Mouse (Mus musculus) macrophage (primary cell): ENCODE measurements at regions not wholly inside any gene's neighbourhood (a gene's known extent, or its start where the extent isn't known, plus 50 kb on each side); places are given as distances from the start of the nearest gene placed in this dataset.

Source experiments
- H3K27ac ChIP-seq: fragments of 350-480 bp; formaldehyde crosslinking; 2 replicates; pipeline ENCODE4 v1.9.0; 2021
- H3K36me3 ChIP-seq: fragments of 350-480 bp; formaldehyde crosslinking; 2 replicates; pipeline ENCODE4 v1.9.0; 2021; ENCODE audit errors: inconsistent target
- H3K4me3 ChIP-seq: fragments of 350-480 bp; formaldehyde crosslinking; 2 replicates; pipeline ENCODE4 v1.9.0; 2021; ENCODE audit errors: inconsistent target
- H3K79me2 ChIP-seq: fragments of 350-480 bp; formaldehyde crosslinking; 2 replicates; pipeline ENCODE4 v1.9.0; 2021; ENCODE audit errors: inconsistent target
- WGBS: methylation state at CpG from one replicate; pipeline ENCODE4 v1.1.7; 2026; ENCODE audit warnings: inconsistent platforms; ENCODE audit not compliant: missing documents; 5-methylcytosine and 5-hydroxymethylcytosine counted together

DNA sequence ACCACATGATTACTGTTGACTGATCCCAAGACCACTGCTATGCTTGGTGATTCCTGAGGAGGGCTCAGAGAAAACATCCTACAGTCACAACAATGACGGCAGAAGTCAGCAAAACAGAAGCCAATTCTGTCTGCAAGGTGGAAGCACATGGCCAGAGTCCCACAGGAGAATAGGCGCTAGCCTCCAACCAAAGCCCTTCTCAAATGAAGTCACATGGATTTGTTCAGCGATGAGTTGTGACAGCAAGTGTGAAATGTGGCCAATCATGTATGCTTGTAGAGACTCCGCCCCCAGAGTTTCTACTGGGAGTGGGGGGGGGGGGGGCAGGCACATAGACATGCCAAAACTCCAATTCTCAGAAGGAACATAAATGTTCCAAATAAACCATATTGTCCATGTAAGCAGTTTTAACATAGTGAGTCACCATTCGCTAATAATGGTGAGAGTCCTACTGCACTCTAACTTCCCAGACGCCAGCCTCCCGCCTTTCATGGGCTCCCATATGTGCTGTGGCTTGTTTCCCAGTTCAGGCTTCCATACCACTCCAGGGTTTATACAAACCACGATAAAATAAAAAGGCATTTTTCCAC lies 231.6 kb upstream of the Npvf start:
- H3K79me2 ChIP-seq, result no peaks in the 10 kb centered on the region
- H3K4me3 ChIP-seq, result no peak overlapping the region
- no peaks in the 10 kb centered on the region for H3K36me3 ChIP-seq
- H3K27ac ChIP-seq, result no peak overlapping the region
- WGBS, result 94% methylated on average over 8 of the region's 8 CpGs

- 45% methylated on average over 22 of the region's 25 CpGs for WGBS
- no peak overlapping the region for H3K4me3 ChIP-seq
- no peak overlapping the region for H3K27ac ChIP-seq
- no peaks in the 10 kb centered on the region for H3K36me3 ChIP-seq
- no peaks in the 10 kb centered on the region for H3K79me2 ChIP-seq
Measured at GRCm38 (mm10) chr6:50890370-50891204, 236.3 kb upstream of the Npvf start.

DNA sequence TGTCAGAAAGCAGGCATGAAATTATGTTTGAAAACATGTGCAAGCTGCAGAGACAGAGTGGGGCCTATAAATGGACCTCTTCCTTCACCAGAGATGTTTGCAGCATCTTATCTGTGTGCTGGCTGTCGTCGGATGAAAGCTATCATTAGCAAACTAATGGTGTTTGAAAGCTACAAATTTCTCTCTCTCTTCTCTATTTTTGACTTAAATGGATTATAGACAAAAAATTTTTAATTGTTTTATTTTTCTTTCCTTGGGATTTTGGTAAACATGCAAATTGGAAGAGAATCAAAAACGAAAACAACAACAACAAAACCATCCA lies 236.9 kb upstream of the Npvf start:
- WGBS, result 76% methylated on average over 3 of the region's 3 CpGs

DNA sequence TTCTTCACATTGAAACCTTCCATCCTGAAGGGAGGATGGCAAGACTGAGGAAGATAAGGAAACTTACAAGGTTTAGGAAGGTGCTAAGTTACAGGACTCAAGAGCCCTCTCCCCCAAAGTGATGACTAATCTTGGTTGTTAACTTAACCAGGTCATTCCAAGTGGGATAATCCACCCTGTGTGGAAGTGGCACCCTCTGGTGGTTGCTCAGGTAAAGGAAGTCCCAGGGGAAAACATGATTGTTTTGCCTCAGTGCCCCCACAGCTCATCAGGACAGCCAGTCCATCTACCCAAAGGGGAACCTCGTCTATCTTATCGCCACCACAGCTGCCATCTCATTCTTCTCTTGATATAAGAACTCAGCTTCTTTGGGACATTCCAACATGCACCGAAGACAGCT lies 244.6 kb upstream of the Npvf start:
- H3K36me3 ChIP-seq, result no peaks in the 10 kb centered on the region
- 95% methylated on average over 3 of the region's 3 CpGs for WGBS
- H3K79me2 ChIP-seq, result no peaks in the 10 kb centered on the region
- no peak overlapping the region for H3K4me3 ChIP-seq
- no peak overlapping the region for H3K27ac ChIP-seq

More for the DNA sequence above, 236.9 kb upstream of the Npvf start:
- Histone ChIP-seq H3K36me3 (no peaks in the 10 kb centered on the region), H3K4me3 (no peak overlapping the region), H3K79me2 (no peaks in the 10 kb centered on the region), H3K27ac (no peak overlapping the region)

- 83% methylated on average over 8 of the region's 8 CpGs for WGBS
- no peak overlapping the region for H3K27ac ChIP-seq
- H3K4me3 ChIP-seq, result no peak overlapping the region
- H3K36me3 ChIP-seq, result no peaks in the 10 kb centered on the region
- H3K79me2 ChIP-seq, result no peaks in the 10 kb centered on the region
Measured at GRCm38 (mm10) chr6:50915166-50916030, 261.2 kb upstream of the Npvf start.

- Histone ChIP-seq H3K4me3 (no peak overlapping the region), H3K27ac (no peak overlapping the region), H3K79me2 (no peaks in the 10 kb centered on the region), H3K36me3 (no peaks in the 10 kb centered on the region)
- WGBS, result 86% methylated on average over 3 of the region's 3 CpGs
Measured at GRCm38 (mm10) chr6:50918248-50918647, 264.0 kb upstream of the Npvf start.

DNA sequence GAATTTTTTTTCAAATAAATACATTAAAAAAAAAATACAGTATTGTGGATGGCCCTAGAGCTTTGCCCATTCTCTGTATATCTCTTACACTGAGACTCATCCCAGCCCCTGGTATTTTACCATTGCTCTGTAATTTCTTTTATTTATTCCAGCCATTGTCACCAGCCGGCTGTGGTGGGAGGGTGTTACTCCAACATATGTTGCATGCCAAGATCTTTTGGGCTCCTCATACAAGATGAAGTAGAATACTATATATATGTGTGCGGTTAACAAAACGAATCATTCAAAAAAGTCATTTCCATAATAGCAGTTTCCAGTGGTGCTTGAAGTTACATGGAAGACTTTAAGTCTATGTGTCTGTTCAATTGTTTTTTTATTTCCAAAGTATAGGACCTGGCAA lies 268.0 kb upstream of the Npvf start:
- H3K79me2 ChIP-seq, result no peaks in the 10 kb centered on the region
- 90% methylated on average over 3 of the region's 3 CpGs for WGBS
- no peaks in the 10 kb centered on the region for H3K36me3 ChIP-seq
- H3K27ac ChIP-seq, result no peak overlapping the region
- no peak overlapping the region for H3K4me3 ChIP-seq

DNA sequence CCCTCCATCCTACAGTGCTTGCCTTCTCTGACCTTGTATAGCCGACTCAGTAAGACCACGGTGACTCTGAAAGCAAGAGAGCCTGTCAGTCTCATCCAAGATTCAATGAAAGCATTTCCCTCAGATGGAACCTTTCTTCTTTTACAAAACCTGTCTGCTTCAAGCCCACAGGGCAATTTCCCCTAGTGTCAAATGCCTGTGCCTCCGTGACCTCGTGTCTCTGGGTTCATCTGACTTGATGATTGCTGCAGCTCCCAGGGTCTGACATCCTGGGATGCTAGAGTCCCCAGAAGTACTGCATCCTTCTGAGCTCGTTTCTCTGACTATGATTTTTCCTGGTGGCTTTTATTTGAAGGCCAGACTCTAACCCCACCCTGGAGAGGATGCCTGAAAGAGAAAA lies 270.3 kb upstream of the Npvf start:
- no peaks in the 10 kb centered on the region for H3K79me2 ChIP-seq
- H3K4me3 ChIP-seq, result no peak overlapping the region
- WGBS, result 61% methylated on average over 5 of the region's 5 CpGs
- H3K27ac ChIP-seq, result no peak overlapping the region
- no peaks in the 10 kb centered on the region for H3K36me3 ChIP-seq

DNA sequence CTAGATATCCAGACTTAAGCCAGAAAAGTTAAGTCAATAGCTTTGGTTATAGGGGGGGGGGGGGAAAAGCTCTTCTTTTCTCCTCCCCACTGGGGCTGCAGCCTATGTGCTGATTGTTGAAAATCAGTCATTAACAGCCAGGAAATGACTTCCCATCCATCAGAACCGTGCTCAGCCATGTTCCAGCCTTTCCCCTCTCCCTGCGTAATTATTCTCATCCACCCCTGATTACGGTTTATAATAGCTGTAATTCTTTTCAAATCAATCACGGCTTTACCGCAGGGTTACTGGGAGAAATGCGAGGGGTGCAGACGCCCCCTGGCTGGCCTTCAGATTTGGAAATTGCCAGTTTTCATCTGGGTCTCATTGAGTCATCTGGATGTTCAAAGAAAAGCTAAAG lies 270.8 kb upstream of the Npvf start:
- 74% methylated on average over 5 of the region's 7 CpGs for WGBS
- Histone ChIP-seq H3K36me3 (no peaks in the 10 kb centered on the region), H3K27ac (no peak overlapping the region), H3K4me3 (no peak overlapping the region), H3K79me2 (no peaks in the 10 kb centered on the region)

GRCm38 (mm10) chr6:50926313-50926712 lies 272.1 kb upstream of the Npvf start:
- Histone ChIP-seq H3K4me3 (no peak overlapping the region), H3K36me3 (no peaks in the 10 kb centered on the region), H3K27ac (no peak overlapping the region), H3K79me2 (no peaks in the 10 kb centered on the region)
- 100% methylated on average over 1 of the region's 1 CpGs for WGBS

DNA sequence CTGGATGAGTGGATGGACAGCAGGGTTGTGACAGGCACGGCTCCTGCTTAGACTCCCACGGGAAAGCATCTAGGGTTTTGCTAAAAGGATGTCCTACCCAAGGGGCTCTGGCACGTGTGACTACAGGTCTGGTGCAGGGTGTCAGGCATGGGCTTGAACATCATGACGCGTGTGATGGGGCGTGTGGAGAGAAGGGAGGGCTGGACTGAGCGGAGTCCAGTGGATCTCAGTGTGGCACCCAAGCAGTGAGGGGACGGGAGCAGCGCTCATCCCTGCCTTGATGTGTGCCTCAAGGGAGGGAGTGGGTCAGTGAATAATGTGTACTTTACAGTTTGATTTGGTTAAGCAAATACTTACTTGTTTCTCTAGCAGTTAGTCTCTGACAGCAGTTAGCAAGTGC lies 275.3 kb upstream of the Npvf start:
- no peaks in the 10 kb centered on the region for H3K79me2 ChIP-seq
- no peaks in the 10 kb centered on the region for H3K36me3 ChIP-seq
- WGBS, result 79% methylated on average over 9 of the region's 9 CpGs
- H3K4me3 ChIP-seq, result no peak overlapping the region
- no peak overlapping the region for H3K27ac ChIP-seq

DNA sequence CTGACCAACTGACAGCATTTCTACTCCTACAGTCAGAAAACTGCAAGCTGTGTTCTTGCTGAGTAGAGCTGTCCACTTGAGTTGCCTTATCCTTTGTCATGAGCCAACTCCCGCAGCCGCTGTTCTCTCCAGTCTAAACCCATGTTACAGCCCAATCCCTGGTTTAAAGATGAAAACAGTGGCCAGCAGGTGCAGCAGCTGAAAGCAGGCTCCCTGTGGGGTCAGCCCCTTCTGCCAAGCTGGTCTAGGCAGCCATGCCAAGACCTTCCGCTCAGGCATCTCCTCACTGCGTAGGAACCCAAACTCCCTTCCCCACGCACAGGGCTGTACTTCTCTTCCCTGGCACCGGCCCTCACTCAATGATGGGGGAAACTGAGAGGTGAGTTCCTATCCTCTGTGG lies 279.3 kb upstream of the Npvf start:
- Histone ChIP-seq H3K36me3 (no peaks in the 10 kb centered on the region), H3K79me2 (no peaks in the 10 kb centered on the region), H3K27ac (no peak overlapping the region), H3K4me3 (no peak overlapping the region)
- 93% methylated on average over 3 of the region's 6 CpGs for WGBS

DNA sequence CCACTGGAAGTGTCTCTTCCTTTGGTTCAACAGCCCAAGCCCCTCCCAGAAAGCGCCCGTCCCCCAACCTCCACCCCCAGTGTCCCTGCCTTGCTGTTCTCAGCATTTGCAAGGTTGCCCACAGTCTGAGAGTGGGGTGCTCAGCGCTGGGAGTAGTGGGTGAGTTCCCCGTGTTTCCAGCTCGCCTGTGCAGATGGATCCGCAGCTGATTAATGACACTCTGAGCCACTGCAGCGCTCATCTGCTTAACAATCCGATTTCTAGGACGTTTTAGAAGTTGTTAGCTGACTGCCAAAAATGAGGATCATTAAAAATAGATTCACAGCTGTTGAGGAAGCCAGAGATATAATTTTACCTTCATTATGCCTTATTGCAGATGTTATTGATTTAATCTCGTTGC lies 280.0 kb upstream of the Npvf start:
- no peak overlapping the region for H3K4me3 ChIP-seq
- H3K27ac ChIP-seq, result no peak overlapping the region
- no peaks in the 10 kb centered on the region for H3K36me3 ChIP-seq
- no peaks in the 10 kb centered on the region for H3K79me2 ChIP-seq
- 80% methylated on average over 10 of the region's 10 CpGs for WGBS

- Histone ChIP-seq H3K4me3 (no peak overlapping the region), H3K79me2 (no peaks in the 10 kb centered on the region), H3K36me3 (no peaks in the 10 kb centered on the region), H3K27ac (no peak overlapping the region)
- WGBS, result 88% methylated on average over 8 of the region's 8 CpGs
Measured at GRCm38 (mm10) chr6:50936306-50936705, 282.1 kb upstream of the Npvf start.

DNA sequence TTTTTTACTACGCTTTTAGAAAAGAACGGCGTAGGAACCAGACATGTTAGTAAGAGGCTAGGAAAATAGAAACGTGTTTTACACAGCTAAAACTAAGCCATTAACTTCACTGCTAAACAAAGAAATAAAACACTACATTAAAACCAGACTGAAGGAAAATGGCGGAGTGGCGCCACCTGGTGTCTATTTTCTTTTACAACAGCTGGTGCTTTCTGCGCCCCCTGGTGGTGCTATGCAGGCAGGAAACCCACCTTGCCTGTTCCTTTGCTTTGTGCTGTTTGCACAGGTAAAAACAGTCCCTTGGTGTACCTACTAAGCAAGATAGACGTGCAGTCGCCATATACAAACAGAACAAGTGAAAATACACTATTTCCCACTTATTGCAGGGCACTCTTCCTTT lies 282.9 kb upstream of the Npvf start:
- no peaks in the 10 kb centered on the region for H3K79me2 ChIP-seq
- WGBS, result 28% methylated on average over 9 of the region's 9 CpGs
- no peaks in the 10 kb centered on the region for H3K36me3 ChIP-seq
- no peak overlapping the region for H3K27ac ChIP-seq
- H3K4me3 ChIP-seq, result no peak overlapping the region
